Mouse (Mus musculus): ENCODE measurements at regions not wholly inside any gene's neighbourhood (a gene's known extent, or its start where the extent isn't known, plus 50 kb on each side); places are given as distances from the start of the nearest gene placed in this dataset.

GRCm38 (mm10) chr7:116596914-116597313, 92.7 kb downstream of the Nucb2 start:
- DNase-seq (ENCODE audit: extremely low spot score, low spot score) = no peak
- H3K27me3 ChIP-seq (ENCODE audit: poor library complexity, severe bottlenecking) = no peaks in the 10 kb centered on the region; the same call in 1 of the 2 replicates
- H3K9me3 ChIP-seq = no peaks in the 10 kb centered on the region
- H3K4me3 ChIP-seq = no peak overlapping the region
- no peaks in the 10 kb centered on the region for H3K4me1 ChIP-seq
- no peak overlapping the region for H3K27ac ChIP-seq
- H3K36me3 ChIP-seq (replicated peaks) = no peaks in the 10 kb centered on the region

GRCm38 (mm10) chr7:116600340-116600739, 96.2 kb downstream of the Nucb2 start:
- H3K4me3 ChIP-seq = no peak overlapping the region
- no peaks in the 10 kb centered on the region for H3K9me3 ChIP-seq
- no peaks in the 10 kb centered on the region for H3K4me1 ChIP-seq
- 87% methylated on average over 3 of the region's 3 CpGs for WGBS
- H3K27me3 ChIP-seq (ENCODE audit: poor library complexity, severe bottlenecking) = no peaks in the 10 kb centered on the region
- H3K36me3 ChIP-seq (replicated peaks) = no peaks in the 10 kb centered on the region
- no peak overlapping the region for H3K27ac ChIP-seq
- DNase-seq (ENCODE audit: extremely low spot score, low spot score) = no peak

GRCm38 (mm10) chr7:116603167-116603839, 99.1 kb downstream of the Nucb2 start:
- WGBS = 90% methylated on average over 6 of the region's 6 CpGs

GRCm38 (mm10) chr7:116603840-116604194, 99.6 kb downstream of the Nucb2 start:
- H3K4me1 ChIP-seq = peaks cover 13% of the 10 kb centered on the region
- H3K9me3 ChIP-seq = no peaks in the 10 kb centered on the region
- WGBS = 86% methylated on average over 3 of the region's 3 CpGs
- no peak overlapping the region for H3K27ac ChIP-seq
- no peak overlapping the region for H3K4me3 ChIP-seq
- no peaks in the 10 kb centered on the region for H3K36me3 ChIP-seq (replicated peaks)
- no peak for DNase-seq (ENCODE audit: extremely low spot score, low spot score)
- no peaks in the 10 kb centered on the region for H3K27me3 ChIP-seq (ENCODE audit: poor library complexity, severe bottlenecking)

More at GRCm38 (mm10) chr7:116603167-116603839, 99.1 kb downstream of the Nucb2 start:
- peaks cover 13% of the 10 kb centered on the region for H3K4me1 ChIP-seq
- no peak overlapping the region for H3K4me3 ChIP-seq
- H3K36me3 ChIP-seq (replicated peaks) = no peaks in the 10 kb centered on the region
- H3K9me3 ChIP-seq = no peaks in the 10 kb centered on the region
- no peak overlapping the region for H3K27ac ChIP-seq
- no peaks in the 10 kb centered on the region for H3K27me3 ChIP-seq (ENCODE audit: poor library complexity, severe bottlenecking)
- no peak for DNase-seq (ENCODE audit: extremely low spot score, low spot score)

- Histone ChIP-seq H3K9me3 (no peaks in the 10 kb centered on the region), H3K27ac (no peak overlapping the region), H3K36me3 (replicated peaks) (no peaks in the 10 kb centered on the region), H3K27me3 (ENCODE audit: poor library complexity, severe bottlenecking) (no peaks in the 10 kb centered on the region), H3K4me3 (no peak overlapping the region), H3K4me1 (peaks cover 13% of the 10 kb centered on the region)
- 92% methylated on average over 6 of the region's 6 CpGs for WGBS
- DNase-seq (ENCODE audit: extremely low spot score, low spot score) = no peak
Observed at GRCm38 (mm10) chr7:116606255-116606654, 102.1 kb downstream of the Nucb2 start.

- H3K36me3 ChIP-seq (replicated peaks) = no peaks in the 10 kb centered on the region
- WGBS = 62% methylated on average over 6 of the region's 6 CpGs
- no peaks in the 10 kb centered on the region for H3K9me3 ChIP-seq
- H3K27me3 ChIP-seq (ENCODE audit: poor library complexity, severe bottlenecking) = no peaks in the 10 kb centered on the region
- no peak for DNase-seq (ENCODE audit: extremely low spot score, low spot score)
- H3K27ac ChIP-seq = no peak overlapping the region
- H3K4me1 ChIP-seq = peaks cover 13% of the 10 kb centered on the region
- H3K4me3 ChIP-seq = no peak overlapping the region
Observed at GRCm38 (mm10) chr7:116606751-116607483, 102.7 kb downstream of the Nucb2 start.

GRCm38 (mm10) chr7:116607628-116608225, 103.6 kb downstream of the Nucb2 start:
- WGBS = 7% methylated on average over 15 of the region's 15 CpGs
- peak; percentile 20 for DNase-seq (ENCODE audit: extremely low spot score, low spot score)
- H3K4me1 ChIP-seq = peaks cover 13% of the 10 kb centered on the region
- peak overlapping the region; percentile 48 for H3K4me3 ChIP-seq
- H3K36me3 ChIP-seq (replicated peaks) = no peaks in the 10 kb centered on the region
- H3K9me3 ChIP-seq = no peaks in the 10 kb centered on the region
- H3K27ac ChIP-seq = no peak overlapping the region
- no peaks in the 10 kb centered on the region for H3K27me3 ChIP-seq (ENCODE audit: poor library complexity, severe bottlenecking)

GRCm38 (mm10) chr7:116608350-116609085, 104.3 kb downstream of the Nucb2 start:
- no peaks in the 10 kb centered on the region for H3K27me3 ChIP-seq (ENCODE audit: poor library complexity, severe bottlenecking)
- H3K27ac ChIP-seq = no peak overlapping the region
- peak; percentile 65 for DNase-seq (ENCODE audit: extremely low spot score, low spot score)
- H3K36me3 ChIP-seq (replicated peaks) = no peaks in the 10 kb centered on the region
- peak overlapping the region; percentile 48 for H3K4me3 ChIP-seq
- peaks cover 13% of the 10 kb centered on the region for H3K4me1 ChIP-seq
- no peaks in the 10 kb centered on the region for H3K9me3 ChIP-seq
- 23% methylated on average over 15 of the region's 15 CpGs for WGBS

- Histone ChIP-seq H3K4me1 (peaks cover 13% of the 10 kb centered on the region), H3K27ac (no peak overlapping the region), H3K36me3 (replicated peaks) (no peaks in the 10 kb centered on the region), H3K9me3 (no peaks in the 10 kb centered on the region), H3K4me3 (no peak overlapping the region), H3K27me3 (ENCODE audit: poor library complexity, severe bottlenecking) (no peaks in the 10 kb centered on the region)
- WGBS = 92% methylated on average over 6 of the region's 6 CpGs
- no peak for DNase-seq (ENCODE audit: extremely low spot score, low spot score)
Observed at GRCm38 (mm10) chr7:116609406-116609805, 105.2 kb downstream of the Nucb2 start.

- WGBS = 90% methylated on average over 12 of the region's 12 CpGs
- H3K27me3 ChIP-seq (ENCODE audit: poor library complexity, severe bottlenecking) = no peaks in the 10 kb centered on the region
- no peaks in the 10 kb centered on the region for H3K36me3 ChIP-seq (replicated peaks)
- no peak overlapping the region for H3K27ac ChIP-seq
- no peak for DNase-seq (ENCODE audit: extremely low spot score, low spot score)
- H3K4me1 ChIP-seq = peaks cover 13% of the 10 kb centered on the region
- no peak overlapping the region for H3K4me3 ChIP-seq
- no peaks in the 10 kb centered on the region for H3K9me3 ChIP-seq
Observed at GRCm38 (mm10) chr7:116609906-116610305, 105.7 kb downstream of the Nucb2 start.

GRCm38 (mm10) chr7:116615984-116616383, 111.8 kb downstream of the Nucb2 start:
- Histone ChIP-seq H3K4me3 (no peak overlapping the region), H3K36me3 (replicated peaks) (no peaks in the 10 kb centered on the region), H3K27me3 (ENCODE audit: poor library complexity, severe bottlenecking) (no peaks in the 10 kb centered on the region), H3K9me3 (no peaks in the 10 kb centered on the region), H3K27ac (no peak overlapping the region), H3K4me1 (no peaks in the 10 kb centered on the region)
- WGBS = 81% methylated on average over 3 of the region's 3 CpGs
- no peak for DNase-seq (ENCODE audit: extremely low spot score, low spot score)

GRCm38 (mm10) chr7:116619636-116620035, 115.5 kb downstream of the Nucb2 start:
- no peaks in the 10 kb centered on the region for H3K9me3 ChIP-seq
- DNase-seq (ENCODE audit: extremely low spot score, low spot score) = no peak
- no peak overlapping the region for H3K27ac ChIP-seq
- 84% methylated on average over 2 of the region's 2 CpGs for WGBS
- no peaks in the 10 kb centered on the region for H3K4me1 ChIP-seq
- H3K36me3 ChIP-seq (replicated peaks) = no peaks in the 10 kb centered on the region
- no peak overlapping the region for H3K4me3 ChIP-seq
- H3K27me3 ChIP-seq (ENCODE audit: poor library complexity, severe bottlenecking) = no peaks in the 10 kb centered on the region

GRCm38 (mm10) chr7:116620381-116620780, 116.2 kb downstream of the Nucb2 start:
- H3K36me3 ChIP-seq (replicated peaks) = no peaks in the 10 kb centered on the region
- H3K4me3 ChIP-seq = no peak overlapping the region
- H3K27me3 ChIP-seq (ENCODE audit: poor library complexity, severe bottlenecking) = no peaks in the 10 kb centered on the region
- H3K27ac ChIP-seq = no peak overlapping the region
- WGBS = 77% methylated on average over 4 of the region's 4 CpGs
- no peaks in the 10 kb centered on the region for H3K4me1 ChIP-seq
- no peaks in the 10 kb centered on the region for H3K9me3 ChIP-seq
- DNase-seq (ENCODE audit: extremely low spot score, low spot score) = no peak

Measured in forebrain, embryonic 10.5 days (tissue).